Mouse (Mus musculus): ENCODE measurements at regions not wholly inside any gene's neighbourhood (a gene's known extent, or its start where the extent isn't known, plus 50 kb on each side); places are given as distances from the start of the nearest gene placed in this dataset.
"Not testable (repeated sequence)": the region's sequence is repeated elsewhere in the genome, so short reads cannot be mapped to it uniquely, and the experiment has no call there.

DNA sequence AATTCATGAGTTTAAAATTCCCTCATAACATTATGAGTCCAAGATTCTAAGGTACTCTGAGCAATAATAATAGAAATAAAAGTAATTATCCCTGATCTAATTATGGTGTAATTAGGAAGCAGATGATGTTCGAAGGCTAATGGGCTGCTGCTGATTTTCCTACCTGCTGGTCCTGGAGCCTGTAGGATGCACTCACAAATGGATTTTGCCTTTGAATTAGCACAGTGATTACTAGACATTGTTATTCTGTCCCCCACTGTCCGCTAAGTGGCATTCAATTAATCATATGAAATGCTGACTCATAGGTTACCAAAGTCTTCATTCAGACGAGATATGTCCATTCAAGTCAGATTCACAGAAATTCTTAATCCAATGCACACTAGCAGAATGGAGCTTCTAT lies 246.0 kb upstream of the Klf6 start:
- ATAC-seq: no peak

DNA sequence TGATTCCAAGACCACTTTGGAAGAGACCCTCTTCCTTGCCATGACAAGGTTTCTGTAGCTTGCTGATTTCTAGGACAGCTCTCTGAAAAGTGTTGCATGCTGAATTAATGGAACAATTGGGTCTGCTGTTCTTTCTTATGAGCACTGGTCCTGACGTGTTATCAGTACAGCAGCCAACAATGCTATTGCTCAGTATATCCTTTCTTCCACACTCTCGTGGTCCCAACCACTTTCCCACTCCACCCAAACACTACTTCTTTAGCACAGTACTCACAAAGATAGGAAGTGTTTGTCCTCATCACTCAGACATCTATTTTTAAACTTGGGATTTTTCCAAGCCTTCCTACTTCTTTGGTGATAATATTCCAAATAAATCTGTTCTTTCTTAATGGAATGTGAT lies 233.2 kb upstream of the Klf6 start:
- no peak for ATAC-seq

DNA sequence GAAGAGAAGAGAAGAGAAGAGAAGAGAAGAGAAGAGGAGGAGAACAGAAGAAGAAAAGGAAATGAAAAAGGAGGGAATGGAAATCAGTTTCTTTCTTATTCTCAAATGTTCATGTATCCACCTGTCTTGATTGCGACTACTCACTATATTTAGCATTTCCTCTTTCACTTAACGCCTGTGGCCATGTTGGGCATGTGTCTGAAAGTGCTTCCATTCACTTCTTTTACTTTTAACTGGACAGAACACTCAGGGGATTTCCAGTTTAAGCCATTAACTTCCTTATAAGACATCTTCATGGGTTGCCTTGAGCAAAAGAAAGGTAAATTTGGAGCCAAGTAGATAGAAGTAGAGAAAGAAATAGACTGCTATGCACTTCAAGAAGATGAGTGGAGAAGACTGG lies 226.3 kb upstream of the Klf6 start:
- ATAC-seq: no peak

DNA sequence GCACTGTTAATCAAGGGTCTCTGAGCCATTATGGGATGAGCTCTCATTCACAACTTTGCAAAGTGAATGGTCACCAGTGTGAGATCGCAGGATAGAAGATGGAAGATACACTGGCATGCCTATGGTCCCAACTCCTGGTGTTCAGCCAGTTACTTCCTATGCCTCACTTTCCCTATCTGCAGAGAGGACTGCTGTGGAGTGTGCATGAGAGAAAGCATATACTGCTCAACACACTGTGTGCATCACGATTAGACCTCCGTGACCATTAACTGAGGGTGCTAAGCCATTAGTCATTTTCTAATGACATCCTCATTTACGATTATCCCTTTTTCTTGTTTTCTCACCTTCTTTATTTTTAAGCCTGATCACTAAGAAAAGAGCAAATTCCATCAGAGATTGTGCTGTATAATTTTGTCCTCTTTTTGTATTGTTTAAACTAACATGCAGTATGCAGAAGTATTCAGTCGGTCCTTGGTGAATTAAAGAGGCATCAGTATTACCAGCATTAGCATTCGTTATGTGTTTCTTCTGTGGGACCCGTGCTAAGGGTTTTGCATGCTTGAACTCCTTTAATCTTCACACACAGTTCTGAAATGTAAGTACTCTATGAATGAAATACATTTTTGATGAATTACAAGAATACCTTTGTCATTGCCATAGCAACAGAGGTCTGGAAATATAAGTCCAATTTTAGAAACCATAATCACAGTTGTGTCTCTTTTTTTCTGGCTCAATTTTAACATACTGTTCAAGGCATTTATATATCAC lies 219.4 kb upstream of the Klf6 start:
- ATAC-seq: no peak

DNA sequence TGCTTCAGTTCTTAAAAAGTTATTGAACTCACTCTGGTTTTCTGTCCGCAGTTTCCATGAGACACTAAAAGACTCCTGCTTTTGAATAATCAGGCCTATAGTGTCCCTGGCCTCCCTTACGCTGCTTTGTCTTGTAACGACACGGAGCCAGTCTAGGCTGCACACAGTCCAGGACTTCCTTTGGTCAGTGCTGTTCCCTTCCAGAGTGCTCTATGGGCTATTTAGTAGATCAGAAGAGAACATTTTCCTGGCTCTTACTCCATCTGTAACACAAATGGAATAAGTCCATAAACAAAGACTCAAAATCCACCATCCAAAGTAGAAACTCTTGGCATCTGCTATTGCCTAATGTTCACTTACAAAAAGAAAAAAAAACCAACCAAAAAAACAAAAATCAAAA lies 213.0 kb upstream of the Klf6 start:
- no peak for ATAC-seq

DNA sequence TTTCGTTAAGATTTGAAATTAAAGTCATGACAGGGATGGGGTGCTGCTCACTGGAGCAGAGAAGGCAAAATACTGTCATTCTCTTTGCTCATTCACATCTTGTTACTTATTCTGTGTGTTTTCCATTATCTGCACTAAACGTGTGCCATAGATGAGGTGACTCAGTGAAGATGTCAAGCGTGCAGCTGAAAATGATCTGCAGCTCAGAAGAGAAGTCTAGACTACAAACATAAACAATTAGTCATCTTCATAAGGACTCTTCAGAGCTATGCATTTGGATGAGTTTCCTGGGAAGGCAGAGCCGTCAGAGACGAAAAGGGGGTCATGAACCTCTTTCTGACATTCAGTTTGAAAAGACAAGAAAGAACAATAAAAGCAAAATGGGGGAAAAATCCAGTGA lies 203.7 kb upstream of the Klf6 start:
- no peak for ATAC-seq

DNA sequence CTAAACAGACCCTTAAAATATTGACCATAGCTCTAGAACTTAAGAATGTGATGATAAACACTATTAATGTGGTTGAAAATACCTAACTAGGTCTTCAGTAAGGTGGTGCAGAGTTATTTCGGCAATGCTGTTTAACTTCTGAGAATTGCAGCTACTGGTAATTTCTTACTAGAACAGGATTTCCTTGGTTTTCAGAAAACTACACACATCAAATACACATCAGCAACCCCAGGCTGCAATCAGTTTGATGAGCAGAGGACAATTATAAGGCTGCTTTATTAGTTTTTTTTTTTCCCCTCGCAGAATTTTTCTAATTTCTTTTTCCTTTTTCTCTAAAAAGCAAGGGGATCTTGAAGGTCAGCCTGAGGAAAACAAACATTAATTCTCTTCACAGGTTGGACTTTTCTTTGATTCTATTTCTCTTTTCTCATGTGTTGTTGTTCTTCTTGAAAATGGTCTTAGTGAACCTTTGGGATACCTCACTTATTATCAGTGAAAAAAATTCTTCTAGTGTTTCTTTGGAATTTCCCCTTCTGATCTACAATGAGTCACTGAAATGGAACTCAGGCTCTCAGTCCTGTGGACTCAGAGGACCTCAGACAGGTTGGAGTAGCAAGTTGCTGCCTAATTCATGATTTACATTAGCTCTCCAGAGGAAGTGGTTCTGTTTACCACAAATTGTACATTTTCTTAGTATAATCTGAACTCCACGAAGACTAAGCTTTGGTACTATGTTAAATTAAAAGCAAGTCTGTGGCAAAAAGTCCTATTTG lies 194.9 kb upstream of the Klf6 start:
- ATAC-seq: peak; percentile 79

DNA sequence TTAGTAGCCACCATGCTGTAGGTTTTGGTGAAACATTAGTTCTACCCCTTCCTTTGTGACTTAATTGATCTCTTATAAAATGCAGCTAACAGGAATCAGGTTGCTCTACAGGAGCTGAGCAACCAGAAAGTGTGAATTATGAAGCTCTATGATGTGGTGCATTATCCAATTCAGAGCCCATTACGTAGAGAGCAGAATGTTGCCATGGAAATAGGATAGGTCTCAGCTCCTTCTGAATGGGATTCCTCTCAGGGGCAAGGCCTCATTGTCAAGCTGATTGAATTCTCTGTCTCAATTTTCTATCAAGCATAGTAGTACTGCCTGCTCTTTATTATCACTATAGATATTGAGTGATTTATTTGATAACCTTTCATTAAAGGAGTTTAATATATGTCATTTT lies 185.6 kb upstream of the Klf6 start:
- no peak for ATAC-seq

DNA sequence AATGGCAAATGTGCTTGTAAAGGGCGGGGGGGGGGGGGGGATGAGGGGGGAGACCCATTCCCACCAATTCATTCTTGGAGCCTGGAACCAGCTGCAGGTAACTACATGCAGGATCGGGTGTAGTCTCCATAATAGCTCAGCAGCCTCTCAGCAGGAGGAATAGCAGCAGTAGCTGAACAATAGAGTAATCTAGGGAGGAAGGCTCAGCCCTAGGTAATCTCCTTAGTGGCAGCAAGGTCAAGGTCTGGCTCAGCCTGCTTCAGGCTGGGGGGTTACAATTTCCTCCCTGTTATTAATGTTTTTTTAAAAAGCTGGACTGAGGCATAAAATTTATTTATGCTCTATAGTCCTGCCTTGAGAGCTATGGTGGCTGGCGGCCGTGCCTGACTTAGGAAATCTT lies 171.2 kb upstream of the Klf6 start:
- ATAC-seq: no peak

DNA sequence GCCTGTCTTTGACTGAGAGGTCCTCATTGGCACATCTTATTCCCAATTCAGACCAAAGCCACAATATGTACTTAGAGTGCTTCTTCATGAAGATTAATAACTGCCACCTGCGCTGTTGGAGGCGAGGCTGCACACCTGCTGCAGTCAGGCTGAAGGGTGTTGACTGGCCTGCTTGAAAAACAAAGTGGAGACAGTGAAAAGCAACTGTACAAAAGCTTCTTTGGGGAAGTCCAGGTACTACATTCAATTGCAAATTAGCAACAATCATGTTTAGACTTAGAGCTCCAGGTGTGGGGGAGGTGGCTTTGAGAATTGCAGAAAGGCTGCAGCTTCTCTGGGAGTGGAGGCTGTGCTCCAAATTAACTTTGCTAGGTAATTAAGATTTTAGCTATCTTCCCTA lies 170.6 kb upstream of the Klf6 start:
- not testable (repeated sequence) for ATAC-seq

DNA sequence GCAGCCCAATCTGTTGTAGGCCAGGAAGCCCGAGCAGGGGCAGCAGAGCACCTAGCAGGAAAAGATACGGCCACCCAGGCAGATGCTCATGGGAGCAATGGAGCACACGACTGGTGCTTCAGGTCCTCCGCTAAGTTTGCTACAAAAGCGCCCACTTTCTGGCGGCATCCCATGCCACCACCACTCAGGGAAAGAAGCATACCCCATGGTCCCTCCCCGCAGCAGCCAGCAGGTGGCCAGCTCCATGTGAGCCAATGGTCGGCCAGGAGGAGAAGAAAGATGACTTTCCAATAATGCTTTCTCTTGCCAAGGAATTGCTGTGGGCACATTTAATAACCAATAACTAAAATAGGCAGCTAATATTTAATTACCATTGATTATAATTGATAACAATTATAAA lies 166.7 kb upstream of the Klf6 start:
- ATAC-seq: no peak

DNA sequence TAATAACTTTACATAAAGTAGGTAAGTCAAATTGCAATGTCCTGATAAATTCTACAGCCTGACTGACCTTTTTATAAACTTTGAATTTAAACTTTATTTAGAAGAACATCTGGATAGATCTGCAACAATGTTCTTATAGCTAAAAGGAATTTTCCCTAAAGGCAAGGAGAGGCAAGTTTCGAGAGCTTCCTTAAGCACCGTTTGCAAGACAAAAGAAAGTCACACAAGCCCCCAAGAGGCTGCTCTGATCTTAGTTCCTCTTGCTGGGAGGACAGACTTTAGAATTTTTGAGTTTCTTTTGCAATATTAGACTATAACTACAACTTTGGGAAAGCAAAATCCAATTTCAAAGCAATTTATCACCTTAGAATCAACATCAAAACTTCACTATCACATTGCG lies 165.7 kb upstream of the Klf6 start:
- not testable (repeated sequence) for ATAC-seq

DNA sequence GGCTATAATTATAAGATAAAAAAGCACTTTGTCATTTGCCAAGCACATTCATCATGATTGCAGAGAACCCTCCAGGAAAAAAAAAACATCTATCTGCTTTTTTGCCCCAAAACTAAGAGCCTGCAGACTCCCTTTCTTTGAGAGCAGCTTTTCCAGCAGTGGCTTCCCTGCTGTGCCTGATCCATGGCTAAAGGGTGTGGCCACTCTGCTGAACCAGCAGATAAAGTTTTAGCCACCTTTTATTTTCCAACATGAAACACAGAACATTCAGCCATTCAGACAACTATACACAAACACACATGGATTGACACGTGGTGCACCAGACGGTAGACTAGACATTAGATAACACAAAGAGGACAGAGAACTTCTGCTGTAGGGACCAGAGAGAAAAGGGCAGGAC lies 164.9 kb upstream of the Klf6 start:
- ATAC-seq: no peak

DNA sequence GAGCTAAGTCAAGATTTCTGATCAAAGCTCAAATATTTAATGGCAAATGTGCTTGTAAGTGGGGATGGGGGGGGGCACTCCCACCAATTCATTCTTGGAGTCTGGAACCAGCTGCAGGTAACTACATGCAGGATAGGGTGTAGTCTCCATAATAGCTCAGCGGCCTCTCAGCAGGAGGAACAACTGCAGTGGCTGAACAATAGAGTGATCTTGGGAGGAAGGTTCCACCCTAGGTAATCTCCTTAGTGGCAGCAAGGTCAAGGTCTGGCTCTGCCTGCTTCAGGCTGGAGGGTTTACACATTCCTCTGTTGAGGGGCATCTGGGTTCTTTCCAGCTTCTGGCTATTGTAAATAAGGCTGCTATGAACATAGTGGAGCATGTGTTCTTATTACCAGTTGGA lies 164.0 kb upstream of the Klf6 start:
- not testable (repeated sequence) for ATAC-seq

DNA sequence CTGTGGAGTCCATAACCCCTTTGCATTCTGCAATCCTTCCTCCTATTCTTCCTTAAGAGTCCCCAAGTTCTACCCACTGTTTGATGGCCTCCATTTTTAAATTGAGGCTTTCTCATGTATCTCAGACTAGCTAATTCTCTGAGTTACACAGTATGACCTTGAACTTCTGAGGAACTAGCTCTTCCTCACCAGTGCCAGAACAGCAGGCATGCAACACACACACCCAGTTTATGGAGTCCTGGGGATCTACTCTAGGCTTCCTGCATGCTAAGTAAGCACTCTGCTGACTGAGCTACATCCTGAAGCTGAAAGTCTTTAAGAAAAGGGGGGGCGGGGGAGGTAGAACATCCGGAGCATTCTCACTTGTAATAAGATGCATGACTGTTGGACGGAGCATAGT lies 159.2 kb upstream of the Klf6 start:
- peak; percentile 47 for ATAC-seq

DNA sequence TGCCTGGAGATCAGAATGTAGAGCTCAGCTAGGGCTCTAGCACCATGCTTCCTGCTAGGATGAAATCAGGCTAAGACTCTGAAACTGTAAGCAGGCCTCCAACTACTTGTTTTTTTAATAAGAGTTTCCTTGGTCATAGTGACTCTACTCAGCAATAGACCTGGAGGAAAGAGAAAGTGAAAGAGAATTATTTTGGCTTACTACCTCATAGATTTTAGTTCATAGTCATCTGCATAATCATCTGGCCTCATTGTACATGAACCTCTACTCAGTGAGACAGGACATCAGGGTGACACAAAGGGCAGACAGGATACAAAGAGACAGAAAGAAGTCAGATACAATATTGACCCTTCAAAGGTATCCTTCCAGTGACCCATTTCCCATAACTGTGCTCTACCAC lies 156.3 kb upstream of the Klf6 start:
- ATAC-seq: peak; percentile 93

DNA sequence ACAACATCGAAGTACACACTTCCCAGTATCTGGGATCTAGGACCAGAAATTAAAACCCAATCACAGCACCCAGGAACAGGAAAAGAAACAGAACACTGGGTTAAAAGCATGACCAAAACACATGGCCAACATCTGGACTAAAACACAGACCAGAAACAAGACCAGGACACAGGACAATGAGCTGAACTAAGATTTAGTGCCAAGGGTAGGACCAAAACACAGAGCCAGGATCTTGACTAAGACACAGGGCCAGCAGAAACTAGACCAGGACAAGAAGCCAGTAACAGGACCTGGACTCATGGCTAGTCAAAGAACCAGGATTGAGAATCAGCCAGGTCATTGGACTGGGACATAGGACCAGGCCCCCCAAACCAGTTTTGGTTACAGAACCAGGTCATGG lies 149.6 kb upstream of the Klf6 start:
- no peak for ATAC-seq

DNA sequence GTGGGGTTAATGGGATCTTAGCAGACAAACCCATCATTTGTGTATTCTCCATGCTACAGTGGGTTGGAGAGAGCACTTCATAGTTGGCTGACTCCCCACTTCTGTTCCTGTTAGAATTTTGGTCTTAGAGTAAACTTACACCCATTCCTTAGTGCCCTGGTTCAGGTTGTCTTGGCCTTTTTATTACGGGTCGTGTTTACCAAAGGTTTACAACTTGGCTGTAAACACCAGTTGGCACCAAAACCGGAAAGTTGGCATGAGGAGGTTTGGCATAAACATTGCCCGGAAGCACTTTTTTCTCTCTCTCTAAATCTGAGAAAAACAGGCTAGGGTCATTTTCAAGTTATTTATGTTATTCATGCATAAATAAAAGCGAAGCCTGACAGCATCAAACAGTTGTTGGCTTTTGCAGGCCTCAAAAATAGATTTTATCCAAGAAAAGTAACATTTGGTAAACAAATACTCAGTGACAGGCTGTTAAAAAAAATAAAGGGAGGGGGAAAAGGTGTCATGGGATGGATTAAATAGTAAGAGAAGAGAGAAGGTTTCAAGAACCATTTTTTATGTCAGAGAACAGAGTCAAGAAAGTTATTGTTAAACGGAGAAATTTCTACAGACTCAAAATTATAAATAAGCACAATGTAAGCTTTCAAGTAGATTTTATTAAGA lies 148.0 kb upstream of the Klf6 start:
- no peak for ATAC-seq

DNA sequence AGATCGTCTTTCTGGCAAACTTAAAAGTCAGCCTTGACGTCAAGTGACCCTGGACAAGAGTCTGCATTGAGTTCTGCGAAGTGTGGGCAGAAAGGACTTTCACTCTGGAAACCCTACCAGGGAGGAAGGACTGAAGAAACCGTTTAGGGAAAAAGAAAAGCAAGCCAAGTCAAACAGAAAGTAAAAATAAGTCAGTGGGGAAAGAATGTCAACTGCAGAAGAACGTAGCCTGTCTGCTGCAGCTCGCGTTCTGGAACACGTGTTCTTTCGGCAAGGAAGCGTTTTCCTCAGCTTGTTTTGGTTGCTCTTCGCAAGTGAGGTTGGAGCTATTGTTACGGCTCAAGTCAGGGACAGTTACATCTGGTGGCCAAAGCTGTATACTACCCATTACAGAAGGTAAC lies 147.1 kb upstream of the Klf6 start:
- ATAC-seq: peak; percentile 75

DNA sequence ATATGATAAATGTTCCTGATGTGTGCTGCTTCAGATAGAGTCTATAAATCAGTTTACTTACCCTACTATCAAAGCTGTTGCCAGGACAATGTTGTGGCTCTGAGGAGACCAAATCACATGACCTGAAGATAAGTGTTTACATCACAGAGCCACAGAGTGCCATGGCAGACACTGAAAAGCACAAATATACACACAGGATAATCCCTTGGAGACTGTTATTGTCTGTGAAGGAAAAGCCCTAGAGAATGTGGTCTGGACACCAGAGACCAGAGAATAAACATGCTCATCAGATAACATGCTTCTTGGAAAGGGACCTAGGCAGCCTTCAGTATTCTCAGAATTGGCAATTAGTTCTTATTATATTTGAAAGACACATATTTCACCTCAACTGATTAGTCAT lies 146.5 kb upstream of the Klf6 start:
- peak; percentile 51 for ATAC-seq

DNA sequence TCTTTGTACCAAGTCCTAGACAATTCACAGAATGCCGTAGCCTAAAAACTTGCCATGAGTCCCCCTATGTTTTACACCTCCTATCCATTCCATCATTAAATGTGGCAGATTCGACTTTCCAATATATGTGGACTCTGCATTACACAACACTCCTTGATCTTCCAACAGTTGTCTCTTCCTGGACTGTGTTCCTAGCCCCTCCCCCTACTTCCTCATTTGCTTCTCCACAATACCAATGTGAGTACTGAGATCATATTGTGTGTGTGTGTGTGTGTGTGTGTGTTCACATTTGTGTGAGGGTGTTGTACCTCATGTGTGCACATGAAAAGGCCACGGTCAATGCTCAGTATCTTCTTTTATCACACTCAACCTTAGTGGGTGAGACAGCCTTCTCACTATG lies 144.5 kb upstream of the Klf6 start:
- ATAC-seq: peak; percentile 19

DNA sequence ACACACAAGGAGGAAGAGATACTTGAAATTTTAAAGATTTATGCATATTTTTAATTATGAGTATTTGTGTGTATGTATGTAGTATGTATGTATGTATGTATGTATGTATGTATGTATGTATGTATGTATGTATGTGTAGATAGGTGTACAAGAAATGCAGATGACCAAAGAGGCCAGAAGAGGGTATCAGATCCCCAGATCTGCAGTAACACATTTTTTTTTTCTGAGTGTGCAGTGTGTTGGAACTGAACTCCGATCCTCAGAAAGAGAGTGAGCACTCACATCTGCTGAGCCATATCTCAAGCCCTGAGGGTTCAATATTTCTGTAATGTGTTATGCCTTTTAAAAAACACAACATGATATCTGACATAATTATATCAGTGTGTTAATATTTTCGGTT lies 138.0 kb upstream of the Klf6 start:
- ATAC-seq: no peak

DNA sequence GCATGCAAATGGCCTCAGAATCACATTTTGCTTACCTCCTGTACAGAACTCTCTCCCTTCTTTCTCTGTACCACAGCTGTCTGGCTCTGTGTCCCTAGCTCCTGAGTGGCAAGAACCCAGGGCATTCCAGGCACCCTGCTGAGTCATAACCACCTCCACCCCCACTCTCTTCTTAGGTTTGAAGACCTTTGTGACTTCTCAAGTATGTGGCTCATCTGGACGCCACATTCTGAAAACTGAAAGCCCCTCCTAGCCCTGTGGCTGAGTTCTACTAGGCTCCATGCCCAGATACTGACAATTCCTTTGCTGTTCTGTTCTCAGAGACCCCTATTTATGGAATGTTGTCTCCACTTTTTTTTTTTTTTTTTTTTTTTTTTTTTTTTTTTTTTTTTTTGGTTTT lies 136.9 kb upstream of the Klf6 start:
- ATAC-seq: no peak

DNA sequence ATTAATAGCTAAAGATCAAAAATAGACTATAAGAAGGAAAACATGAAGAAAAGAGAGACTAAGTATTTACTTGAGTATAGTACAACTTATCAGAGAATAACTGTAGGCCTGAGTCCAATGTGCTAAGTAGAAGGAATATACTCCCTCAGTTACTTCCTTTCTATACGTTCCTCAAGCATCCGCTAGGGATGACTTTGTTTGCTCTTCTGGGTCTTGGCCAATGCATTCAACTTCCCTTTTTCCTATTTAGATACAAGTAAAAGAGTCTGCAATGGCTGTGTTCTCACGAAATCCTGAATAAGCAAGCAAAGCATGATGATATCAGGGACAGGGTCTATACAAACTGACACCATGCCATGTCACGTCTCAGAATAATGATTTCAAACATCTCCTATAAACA lies 135.3 kb upstream of the Klf6 start:
- ATAC-seq: no peak

Data from CD4-positive, CD25-positive, alpha-beta regulatory T cell, adult 4 months (primary cell).